8 mouse cellular contexts compared by ENCODE assay signal in genomic region chr8:85083108-85083813, GRCm38 (mm10). TPM values are rescaled to one million over a fixed set of nuclear protein-coding genes. Genes with fewer than 3 reads are reported as not detected.
A peak's percentile ranks its signal among the peaks of the same experiment; 100 is the strongest.
DNase-seq lines count a peak whose midpoint lies in the region; ATAC-seq lines count a peak whose summit lies in the region.

Man2b1 (plus strand) TSS chr8:85083270.

- peak; percentile 89 for ATAC-seq in frontal cortex, adult (ENCODE audit: low TSS enrichment)

- H3K4me3 ChIP-seq in hindbrain, embryonic 10.5 days: peak within 1 kb of the TSS; percentile 70

- H3K9me3 ChIP-seq in hindbrain, embryonic 10.5 days: no peaks in the 10 kb centered on the region

- peaks cover 46% of the 10 kb centered on the region for H3K36me3 ChIP-seq in hindbrain, embryonic 10.5 days

- H3K4me1 ChIP-seq in hindbrain, embryonic 10.5 days (replicated peaks): peaks cover 45% of the 10 kb centered on the region

- H3K27ac ChIP-seq in hindbrain, embryonic 10.5 days: peak within 1 kb of the TSS; percentile 83

- peak; percentile 83 for DNase-seq in MEL-GATA-1-ER (ENCODE audit: extremely low read depth, low read depth)
- peak; percentile 80 for DNase-seq in cerebellum, adult 8-10 months
- DNase-seq in hindbrain, embryonic 10.5 days (ENCODE audit: low spot score): peak; percentile 75
- DNase-seq in layer of hippocampus, postnatal 10 days (ENCODE audit: low spot score in 2 of 2): peak; percentile 80 to 85
- DNase-seq in lung, postnatal 10 days: peak; percentile 97
- DNase-seq in ovary, postnatal 36 days (ENCODE audit: low spot score): peak; percentile 85
- peak; percentile 87 for DNase-seq in thymus, postnatal 25 days

- 2% methylated on average over 30 of the region's 30 CpGs for WGBS in hindbrain, embryonic 10.5 days

- H3K27me3 ChIP-seq in hindbrain, embryonic 10.5 days (ENCODE audit: insufficient read depth, poor library complexity, severe bottlenecking): no peaks in the 10 kb centered on the region

RNA-seq across cellular contexts. Expression of gene Man2b1, which starts in this region (rescaled TPM):
- polyA plus RNA-seq in hindbrain, embryonic 10.5 days (2016; fragmentation: Nextera tagmentation; extraction: Ambion mirVana): 19.8 and 23.1 TPM in 2 replicates
- 10 to 100 TPM; 32.7 to 40.1 TPM for total RNA-seq in layer of hippocampus, postnatal 10 days (2021)

Comparison
In these comparisons a context has a peak if more than half of its experiments do, and no peak if none do; other contexts are left out.
1. Peak in every context shown above with its lines: DNase-seq, ATAC-seq, H3K4me3 ChIP-seq and H3K27ac ChIP-seq.